Mouse (Mus musculus): ENCODE measurements at regions not wholly inside any gene's neighbourhood (a gene's known extent, or its start where the extent isn't known, plus 50 kb on each side); places are given as distances from the start of the nearest gene placed in this dataset.

DNA sequence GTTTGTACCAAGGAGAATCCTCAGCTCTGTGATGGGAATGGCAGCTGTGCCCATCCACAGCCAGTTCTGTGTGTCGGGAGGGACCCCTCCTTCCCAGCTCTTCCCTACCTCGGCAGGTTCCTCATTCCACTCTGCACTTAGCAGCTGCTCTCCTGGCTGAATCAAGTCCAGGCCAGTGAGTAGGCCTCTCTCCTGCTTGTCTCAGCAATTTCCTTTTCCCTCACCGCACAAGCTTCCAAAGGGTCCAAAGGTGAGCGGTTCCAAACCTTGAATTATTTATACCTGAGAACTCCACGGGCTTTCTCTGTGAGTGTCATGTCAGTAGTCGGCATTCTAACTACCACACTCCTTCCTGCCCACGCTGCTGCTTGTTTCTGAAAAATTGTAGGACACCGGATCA is 208.8 kb upstream of the Ercc4 start:
- TF ChIP-seq CTCF (IDR thresholded peaks at IDR 0.05; ENCODE audit: insufficient read depth, low read length): no peak
- TF ChIP-seq POLR2A (IDR thresholded peaks at IDR 0.05; ENCODE audit: borderline replicate concordance, extremely low read depth, low read depth, low read length): no peak

Measured in lung, adult 2 months (tissue).